ENCODE assay signal across 22 mouse cellular contexts in genomic region chr2:68530228-68530627, GRCm38 (mm10). TPM values are rescaled to one million over a fixed set of nuclear protein-coding genes. Genes with fewer than 3 reads are reported as not detected.
A peak's percentile ranks its signal among the peaks of the same experiment; 100 is the strongest.
DNase-seq lines count a peak whose midpoint lies in the region; ATAC-seq lines count a peak whose summit lies in the region.
"Had no signal": no experiment of that assay in that cellular context is flagged by ENCODE, and none has a peak within 500 bp of the region (broad histone marks: within the 10 kb centered on the region; RNA-seq: fewer than 3 reads in every experiment).

No protein-coding gene starts in this region.

- DNase-seq in frontal cortex, postnatal 25 days (ENCODE audit: low spot score in 2 of 2): no peak
- DNase-seq in frontal cortex, postnatal 36 days (ENCODE audit: low spot score in 2 of 2): peak; percentile 3 to 33
- no peak for DNase-seq in frontal cortex, postnatal 10 days (ENCODE audit: low spot score in 2 of 2)
- DNase-seq in heart, postnatal 10 days: peak; percentile 8
- DNase-seq in heart, adult 8-10 months (ENCODE audit: low spot score): no peak
- DNase-seq in brain, adult 2 months (ENCODE audit: low read depth, low spot score): peak; percentile 51
- DNase-seq: adrenal gland, adult 8-10 months; adrenal gland, postnatal 14 days; adrenal gland, postnatal 36 days; B cell, adult 2 months; cerebellum, adult 11 months; cerebellum, adult 8-10 months; embryo, embryonic 11 days had no signal

- peak; percentile 78 for ATAC-seq in frontal cortex, adult (ENCODE audit: low TSS enrichment)
- ATAC-seq: activated CD4-positive, CD25-positive, alpha-beta regulatory T cell, adult 4 months; CD4-positive, CD25-positive, alpha-beta regulatory T cell, adult 4 months; forebrain, embryonic 14.5 days; Patski had no signal

- intact Hi-C loops in heart, postnatal 10 days (cut with DNase I): no loop called here

RNA-seq across cellular contexts. Expression of gene 4933409G03Rik, which starts 52.0 kb away (rescaled TPM):
- not detected for total RNA-seq in heart, postnatal 10 days (2021)
- total RNA-seq in heart, adult 8-10 months (2022): not detected
- total RNA-seq: adrenal gland, adult 18-20 months; adrenal gland, adult 8-10 months; adrenal gland, postnatal 14 days; adrenal gland, postnatal 36 days; CH12.LX; common myeloid progenitor, adult 5-6 weeks; G1E had no signal

RNA-seq across cellular contexts. Expression of gene Stk39, which starts 58.2 kb away (rescaled TPM):
- 100 to 1,000 TPM; 111 to 145 TPM for total RNA-seq in heart, postnatal 10 days (2021)
- 10 to 100 TPM; 63.7 to 93.6 (median 79.1) TPM for total RNA-seq in heart, adult 8-10 months (2022)
- total RNA-seq: CH12.LX had no signal

Comparison
In these comparisons a context has a peak if more than half of its experiments do, and no peak if none do; other contexts are left out.
1. DNase-seq: peak in frontal cortex, postnatal 36 days (2 of 2), heart, postnatal 10 days (2 of 2) and brain, adult 2 months (single experiment); none in frontal cortex, postnatal 25 days (0 of 2), frontal cortex, postnatal 10 days (0 of 2) and heart, adult 8-10 months (single experiment).